Mouse (Mus musculus) kidney, adult 2 months (tissue): ENCODE measurements around the gene Rpp14.

Source experiments
- CTCF ChIP-seq: fragments of 200-500 bp; conservative IDR thresholded peaks from 2 replicates; pipeline ENCODE4 v1.5.1; 2011; ENCODE audit warnings: low read depth, mild to moderate bottlenecking, control low read depth, low read length, moderate library complexity, mixed read lengths; ENCODE audit not compliant: insufficient read depth, insufficient read length
- POLR2A ChIP-seq: fragments of 200-500 bp; IDR thresholded peaks from one replicate; pipeline ENCODE4 v1.6.1; 2011; ENCODE audit warnings: low read depth, low read length, control low read depth

- no peak for TF ChIP-seq CTCF
- TF ChIP-seq POLR2A, result no peak
Measured at GRCm38 (mm10) chr14:8124046-8124881, 44.1 kb downstream of the Rpp14 start.
